Mouse (Mus musculus) G1E (cell line): Measurements from ENCODE around the gene Nexn. TPM values are rescaled to one million over a fixed set of nuclear protein-coding genes. Genes with fewer than 3 reads are reported as not detected.

Source experiments
- ATAC-seq: 2 replicates; pipeline ENCODE4 v1.8.0; 2016; ENCODE audit warnings: mild to moderate bottlenecking; ENCODE audit not compliant: insufficient number of reproducible peaks, poor library complexity, low FRiP score, severe bottlenecking; ENCODE audit errors: extremely low read depth
- DNase-seq: peaks from one replicate; pipeline ENCODE4 v3.0.0; 2012; ENCODE audit warnings: low spot score
- H3K27me3 ChIP-seq: 2 replicates; pipeline ENCODE4 v1.6.1; 2012; ENCODE audit warnings: mild to moderate bottlenecking, low read length, inconsistent platforms; ENCODE audit not compliant: insufficient read depth
- H3K36me3 ChIP-seq: replicated peaks from 2 replicates; pipeline ENCODE3; 2012; ENCODE audit warnings: mild to moderate bottlenecking, inconsistent platforms
- H3K4me1 ChIP-seq: 2 replicates; pipeline ENCODE4 v1.6.1; 2012; ENCODE audit warnings: low read depth, low read length, inconsistent platforms, mixed read lengths; ENCODE audit not compliant: insufficient read depth
- H3K4me3 ChIP-seq: 2 replicates; pipeline ENCODE4 v1.5.1; 2012; ENCODE audit warnings: low read depth, mild to moderate bottlenecking, inconsistent platforms, low read length, moderate library complexity, mixed read lengths
- H3K9me3 ChIP-seq: replicated peaks from 2 replicates; pipeline ENCODE4 v1.6.1; 2012; ENCODE audit warnings: inconsistent platforms
- CTCF ChIP-seq: IDR thresholded peaks from 2 replicates; pipeline ENCODE4 v1.5.1; 2012; ENCODE audit warnings: low read depth, low read length, inconsistent platforms, mixed read lengths
- GATA1 ChIP-seq: IDR thresholded peaks from 2 replicates; pipeline ENCODE4 v1.6.1; 2012; ENCODE audit warnings: borderline replicate concordance, low read length, inconsistent platforms, mixed read lengths
- GATA2 ChIP-seq: IDR thresholded peaks from 2 replicates; pipeline ENCODE4 v1.6.1; 2012; ENCODE audit warnings: low read depth, low read length, inconsistent platforms, borderline replicate concordance
- POLR2AphosphoS5 ChIP-seq: IDR thresholded peaks from 2 replicates; pipeline ENCODE4 v1.6.1; 2012; ENCODE audit warnings: low read depth, low read length, inconsistent platforms; ENCODE audit not compliant: insufficient replicate concordance
- TAL1 ChIP-seq: conservative IDR thresholded peaks from 2 replicates; pipeline ENCODE4 v1.6.1; 2012; ENCODE audit warnings: low read depth, low read length, inconsistent platforms, mixed read lengths
- polyA plus RNA-seq: library from polyadenylated mRNA; stranded (reverse); fragments of >175 nt; gene quantifications from 2 replicates; pipeline ENCODE4 v1.2.3, GENCODE M21; 2012
- total RNA-seq, 2 experiments: library from RNA; stranded (forward) in 1 of 2; stranded (reverse) in 1 of 2; fragments of 200-1000 nt in 1 of 2; fragments of >200 nt in 1 of 2; fragmentation: Nextera tagmentation in 1 of 2; gene quantifications; 2 replicates each; pipeline ENCODE4 v1.2.3; 2014 to 2017

The Nexn gene
- total and polyA plus RNA-seq, 3 experiments, result 1.0 TPM; not detected in 2

- H3K4me1 ChIP-seq, result peaks cover 5% of the 10 kb centered on the region
- TF ChIP-seq TAL1 (no peak), POLR2AphosphoS5 (no peak), GATA2 (no peak)
- DNase-seq (no peak), ATAC-seq (no peak; the same call in 1 of the 2 replicates)
- H3K4me3 ChIP-seq, result peak overlapping the region; percentile 66
- peaks cover 11% of the 10 kb centered on the region for H3K36me3 ChIP-seq
- no peaks in the 10 kb centered on the region for H3K9me3 ChIP-seq
- H3K27me3 ChIP-seq, result no peaks in the 10 kb centered on the region
These were observed 75.3 kb downstream of the Nexn start for GRCm38 (mm10) chr3:152190679-152191477.

DNA sequence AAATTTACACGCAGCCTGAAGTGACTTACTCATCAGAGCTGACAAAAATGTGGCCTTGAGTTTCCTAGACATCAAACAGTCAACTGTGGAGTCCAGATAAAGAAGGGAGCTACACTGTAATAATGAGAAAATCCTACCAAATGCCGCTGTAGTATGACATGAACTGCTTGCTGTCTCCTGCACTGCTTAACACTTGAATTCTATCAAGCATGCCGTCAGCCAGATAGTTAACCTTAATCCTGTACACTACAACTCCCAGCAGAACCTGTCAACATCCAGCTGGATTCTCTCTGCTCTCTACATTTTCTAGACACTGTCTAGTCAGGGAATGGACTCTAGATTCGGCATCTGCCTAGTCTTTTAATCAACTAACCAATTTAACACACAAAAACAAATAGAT, 76.8 kb downstream of the Nexn start:
- no peak for ATAC-seq
- peaks cover 19% of the 10 kb centered on the region for H3K36me3 ChIP-seq
- no peak overlapping the region for H3K4me3 ChIP-seq
- peaks cover 5% of the 10 kb centered on the region for H3K4me1 ChIP-seq
- TF ChIP-seq GATA1 (no peak), GATA2 (no peak), CTCF (no peak), TAL1 (no peak), POLR2AphosphoS5 (no peak)
- H3K9me3 ChIP-seq, result no peaks in the 10 kb centered on the region
- DNase-seq, result no peak
- H3K27me3 ChIP-seq, result no peaks in the 10 kb centered on the region

Other genes with a start within 250 kb of the Nexn start
- not detected in 2 replicates for gene Gipc2, start 100.1 kb downstream of the Nexn start, total RNA-seq (2014; fragmentation: Nextera tagmentation)
- 0.33 TPM in 1 of 2 replicates, not detected in the other for gene Gipc2, start 100.1 kb downstream of the Nexn start, total RNA-seq (2017)
- gene Gipc2, start 100.1 kb downstream of the Nexn start, polyA plus RNA-seq, result not detected in 2 replicates
- 27.3 and 32.6 TPM in 2 replicates for gene Dnajb4, start 56.0 kb downstream of the Nexn start, total RNA-seq (2014; fragmentation: Nextera tagmentation)
- gene Dnajb4, start 56.0 kb downstream of the Nexn start, total RNA-seq (2017), result 23.8 and 26.4 TPM in 2 replicates
- 1.3 and 2.4 TPM in 2 replicates for gene Dnajb4, start 56.0 kb downstream of the Nexn start, polyA plus RNA-seq
- gene Fubp1, start 55.9 kb downstream of the Nexn start, total RNA-seq (2014; fragmentation: Nextera tagmentation), result 313 and 324 TPM in 2 replicates
- 250 and 310 TPM in 2 replicates for gene Fubp1, start 55.9 kb downstream of the Nexn start, total RNA-seq (2017)
- 577 and 846 TPM in 2 replicates for gene Fubp1, start 55.9 kb downstream of the Nexn start, polyA plus RNA-seq
- gene Miga1, start 74.1 kb upstream of the Nexn start, total RNA-seq (2014; fragmentation: Nextera tagmentation), result 55.7 and 59.3 TPM in 2 replicates
- gene Miga1, start 74.1 kb upstream of the Nexn start, total RNA-seq (2017), result 25.9 and 28.6 TPM in 2 replicates
- 26.6 and 38.4 TPM in 2 replicates for gene Miga1, start 74.1 kb upstream of the Nexn start, polyA plus RNA-seq
- 85.7 and 96.5 TPM in 2 replicates for gene Usp33, start 80.1 kb upstream of the Nexn start, total RNA-seq (2014; fragmentation: Nextera tagmentation)
- gene Usp33, start 80.1 kb upstream of the Nexn start, total RNA-seq (2017), result 102 and 108 TPM in 2 replicates
- gene Usp33, start 80.1 kb upstream of the Nexn start, polyA plus RNA-seq, result 12.1 and 16.8 TPM in 2 replicates
- 64.4 and 86.9 TPM in 2 replicates for gene Zzz3, start 129.1 kb upstream of the Nexn start, total RNA-seq (2014; fragmentation: Nextera tagmentation)
- gene Zzz3, start 129.1 kb upstream of the Nexn start, total RNA-seq (2017), result 81.3 and 85.5 TPM in 2 replicates
- 11.8 and 14.3 TPM in 2 replicates for gene Zzz3, start 129.1 kb upstream of the Nexn start, polyA plus RNA-seq